Mouse (Mus musculus) erythroblast, embryonic 14.5 days (primary cell): ENCODE results near the gene Ube2g1. TPM values are rescaled to one million over a fixed set of nuclear protein-coding genes. Genes with fewer than 3 reads are reported as not detected.
"Not testable (repeated sequence)": the region's sequence is repeated elsewhere in the genome, so short reads cannot be mapped to it uniquely, and the experiment has no call there.

Source experiments
- H3K27me3 ChIP-seq: 2 replicates; pipeline ENCODE4 v1.6.1; 2012; ENCODE audit warnings: inconsistent platforms; ENCODE audit not compliant: control insufficient read depth
- H3K36me3 ChIP-seq: 2 replicates; pipeline ENCODE4 v1.6.1; 2012; ENCODE audit warnings: mild to moderate bottlenecking, inconsistent platforms; ENCODE audit not compliant: control insufficient read depth
- H3K4me1 ChIP-seq: 2 replicates; pipeline ENCODE4 v1.6.1; 2012; ENCODE audit warnings: inconsistent platforms; ENCODE audit not compliant: control insufficient read depth
- H3K4me3 ChIP-seq: replicated peaks from 2 replicates; pipeline ENCODE3; 2012; ENCODE audit warnings: moderate library complexity, mild to moderate bottlenecking, inconsistent platforms
- H3K9me3 ChIP-seq: 2 replicates; pipeline ENCODE4 v1.6.1; 2012; ENCODE audit warnings: low read length, inconsistent platforms, mixed read lengths; ENCODE audit not compliant: control insufficient read depth
- GATA1 ChIP-seq: IDR thresholded peaks from 2 replicates; pipeline ENCODE4 v1.6.1; 2012; ENCODE audit warnings: low read length, inconsistent platforms, mixed read lengths
- TAL1 ChIP-seq: IDR thresholded peaks from 3 replicates; pipeline ENCODE4 v1.6.1; 2012; ENCODE audit warnings: low read length, inconsistent platforms, mixed read lengths
- polyA plus RNA-seq: library from polyadenylated mRNA; stranded (reverse); fragments of >175 nt; gene quantifications from 2 replicates; pipeline ENCODE4 v1.2.3, GENCODE M21; 2012

Gene Ube2g1
- polyA plus RNA-seq, 1 experiment, result 1.4 TPM

DNA sequence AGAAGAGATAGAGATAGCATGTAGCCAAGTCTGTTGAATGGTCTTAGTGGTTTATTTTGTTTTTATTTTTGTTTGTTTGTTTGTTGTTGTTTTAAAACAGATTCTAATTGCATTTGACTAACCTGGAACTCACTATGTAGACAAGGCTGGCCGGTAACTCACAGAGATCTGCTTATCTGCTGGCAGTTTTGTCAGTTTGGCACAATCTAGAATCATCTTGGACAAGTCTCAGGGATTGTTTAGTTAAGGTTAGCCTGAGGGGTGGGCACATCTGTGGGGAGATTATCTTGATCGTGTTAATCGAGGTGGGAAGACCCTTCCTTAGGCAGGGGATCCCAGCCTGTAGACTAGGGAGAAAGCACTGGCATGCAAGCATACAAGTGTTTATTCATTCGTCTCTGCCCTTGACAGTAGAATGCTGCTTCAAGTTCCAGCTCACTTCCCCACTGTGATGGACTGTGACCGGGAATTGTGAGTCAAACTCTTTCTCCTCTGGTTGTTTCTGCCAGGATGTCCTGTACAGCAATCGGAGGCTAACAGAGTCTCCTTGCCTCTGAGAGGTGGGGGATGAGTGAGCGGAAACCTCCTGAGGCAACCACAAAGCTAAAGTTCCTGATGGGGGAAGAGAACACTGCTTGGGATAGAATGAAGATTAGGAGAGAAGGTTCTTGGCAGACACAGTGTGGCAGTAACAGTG, 19.4 kb upstream of the Ube2g1 start:
- no peak overlapping the region for H3K4me3 ChIP-seq
- TF ChIP-seq TAL1 (no peak), GATA1 (no peak)
- H3K27me3 ChIP-seq, result no peaks in the 10 kb centered on the region
- H3K9me3 ChIP-seq, result no peaks in the 10 kb centered on the region
- H3K4me1 ChIP-seq, result peaks cover 7% of the 10 kb centered on the region
- no peaks in the 10 kb centered on the region for H3K36me3 ChIP-seq

DNA sequence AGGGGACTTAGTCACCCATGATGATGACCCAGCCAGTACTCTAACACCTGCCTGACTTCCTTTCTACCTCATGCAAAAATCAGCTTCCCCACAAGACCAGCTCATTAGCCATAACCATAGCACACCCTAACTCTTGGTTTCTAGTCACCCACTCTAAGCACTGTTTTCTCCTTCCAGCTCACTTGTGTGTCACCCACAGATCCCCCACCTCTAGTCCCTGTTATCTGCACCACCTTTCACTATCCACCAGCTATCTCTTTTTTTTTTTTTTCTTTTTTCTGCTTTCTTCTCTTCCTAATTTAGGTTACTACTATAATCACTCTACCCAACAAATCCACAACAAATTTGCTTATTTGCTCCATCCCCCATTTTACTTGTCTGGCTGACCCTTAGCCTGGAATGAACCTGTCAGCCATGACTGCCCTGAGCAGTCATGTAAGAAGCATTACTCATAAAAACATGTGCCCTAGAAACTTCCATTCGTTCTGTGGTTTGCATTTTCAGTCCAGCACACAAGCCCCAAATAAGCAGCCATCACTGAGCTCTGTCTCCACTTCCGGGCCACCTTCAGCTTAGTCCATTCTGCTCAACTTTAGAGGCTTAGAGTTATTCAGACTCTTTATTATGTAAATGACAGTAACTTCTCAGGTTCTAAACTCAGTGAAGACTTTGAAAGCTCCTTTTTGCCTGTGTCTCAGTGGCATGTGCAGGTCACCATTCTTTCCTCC, 11.9 kb upstream of the Ube2g1 start:
- TF ChIP-seq TAL1, result no peak
- no peak for TF ChIP-seq GATA1
- Histone ChIP-seq H3K4me3 (no peak overlapping the region), H3K9me3 (no peaks in the 10 kb centered on the region), H3K27me3 (peaks cover 5% of the 10 kb centered on the region), H3K4me1 (no peaks in the 10 kb centered on the region), H3K36me3 (no peaks in the 10 kb centered on the region)

DNA sequence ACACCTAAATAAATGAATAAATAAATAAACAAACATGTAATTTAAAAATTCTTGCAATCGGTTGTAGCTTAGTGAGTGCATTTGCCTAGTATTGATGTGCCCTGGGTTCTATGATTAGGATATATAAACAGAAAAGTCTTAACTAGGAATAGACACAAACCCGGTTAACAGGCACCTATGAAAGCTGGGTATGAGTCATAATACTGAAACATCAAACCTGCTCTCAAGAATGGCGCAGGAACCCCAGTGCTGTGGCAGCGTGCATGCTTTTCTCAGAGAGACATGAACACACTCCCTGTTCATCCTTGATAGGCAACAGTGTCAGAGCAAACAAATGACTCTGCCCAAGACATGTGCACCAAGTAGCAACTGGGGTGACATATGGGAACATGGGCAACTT, 9.3 kb upstream of the Ube2g1 start:
- H3K9me3 ChIP-seq, result no peaks in the 10 kb centered on the region
- H3K4me1 ChIP-seq, result no peaks in the 10 kb centered on the region; the same call in none of the 2 replicates
- H3K4me3 ChIP-seq, result no peak overlapping the region
- H3K27me3 ChIP-seq, result peaks cover 5% of the 10 kb centered on the region
- H3K36me3 ChIP-seq, result no peaks in the 10 kb centered on the region
- TF ChIP-seq GATA1 (no peak), TAL1 (no peak)

- peak overlapping the region; percentile 96 for H3K4me3 ChIP-seq
- TF ChIP-seq GATA1 (no peak), TAL1 (no peak)
- H3K9me3 ChIP-seq, result no peaks in the 10 kb centered on the region
Observed at GRCm38 (mm10) chr11:72607469-72608070, 487 bp downstream of the Ube2g1 start.

GRCm38 (mm10) chr11:72608071-72608679, 1.1 kb downstream of the Ube2g1 start:
- peak overlapping the region; percentile 96 for H3K4me3 ChIP-seq
- H3K27me3 ChIP-seq, result no peaks in the 10 kb centered on the region
- TF ChIP-seq GATA1 (no peak), TAL1 (no peak)

More at GRCm38 (mm10) chr11:72607469-72608070, 487 bp downstream of the Ube2g1 start:
- H3K36me3 ChIP-seq, result no peaks in the 10 kb centered on the region
- no peaks in the 10 kb centered on the region for H3K27me3 ChIP-seq
- H3K4me1 ChIP-seq, result peaks cover 24% of the 10 kb centered on the region

GRCm38 (mm10) chr11:72609242-72609641, 2.2 kb downstream of the Ube2g1 start:
- Histone ChIP-seq H3K27me3 (no peaks in the 10 kb centered on the region), H3K4me1 (peaks cover 24% of the 10 kb centered on the region), H3K9me3 (no peaks in the 10 kb centered on the region), H3K36me3 (no peaks in the 10 kb centered on the region), H3K4me3 (peak overlapping the region; percentile 16)
- TF ChIP-seq TAL1 (no peak), GATA1 (no peak)

More at GRCm38 (mm10) chr11:72608071-72608679, 1.1 kb downstream of the Ube2g1 start:
- Histone ChIP-seq H3K36me3 (no peaks in the 10 kb centered on the region), H3K4me1 (peaks cover 24% of the 10 kb centered on the region), H3K9me3 (no peaks in the 10 kb centered on the region)

DNA sequence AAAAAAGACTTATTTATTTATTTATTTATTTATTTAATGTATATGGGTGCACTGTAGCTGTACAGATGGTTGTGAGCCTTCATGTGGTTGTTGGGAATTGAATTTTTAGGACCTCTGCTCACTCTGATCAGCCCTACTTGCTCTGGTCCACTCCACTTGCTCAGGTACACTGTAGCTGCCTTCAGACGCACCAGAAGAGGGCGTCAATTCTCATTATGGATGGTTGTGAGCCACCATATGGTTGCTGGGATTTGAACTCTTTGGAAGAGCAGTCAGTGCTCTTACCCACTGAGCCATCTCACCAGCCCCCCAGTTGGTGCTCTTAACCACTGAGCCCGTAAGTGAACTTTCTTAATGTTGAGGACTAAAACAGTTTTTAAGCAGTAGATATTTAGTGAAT, 7.3 kb downstream of the Ube2g1 start:
- H3K27me3 ChIP-seq, H3K4me3 ChIP-seq, H3K9me3 ChIP-seq, H3K4me1 ChIP-seq, H3K36me3 ChIP-seq: not testable (repeated sequence)

DNA sequence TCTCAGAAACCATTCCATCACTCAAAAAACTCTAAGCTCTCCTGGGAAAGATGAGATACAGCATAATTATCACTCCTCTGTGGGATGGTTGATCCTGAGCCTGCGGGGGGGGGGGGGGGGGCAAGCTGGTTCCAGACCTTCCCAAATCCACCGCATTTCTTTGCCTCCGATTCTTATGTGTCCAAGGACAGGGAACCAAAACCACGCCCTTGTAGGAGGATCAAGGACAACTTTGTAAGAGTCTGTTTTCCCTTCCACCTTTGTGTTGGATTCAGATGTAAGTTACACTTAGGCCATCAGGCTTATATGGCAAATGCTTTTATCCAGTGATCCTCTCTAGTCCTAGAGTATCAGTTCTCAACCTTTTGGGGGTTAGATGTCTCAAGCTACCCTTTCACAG, 8.8 kb downstream of the Ube2g1 start:
- Histone ChIP-seq H3K27me3 (no peaks in the 10 kb centered on the region), H3K9me3 (no peaks in the 10 kb centered on the region), H3K4me1 (no peaks in the 10 kb centered on the region; the same call in 1 of the 2 replicates), H3K4me3 (no peak overlapping the region), H3K36me3 (peaks cover 4% of the 10 kb centered on the region; the same call in 1 of the 2 replicates)
- TF ChIP-seq GATA1, result no peak
- no peak for TF ChIP-seq TAL1

DNA sequence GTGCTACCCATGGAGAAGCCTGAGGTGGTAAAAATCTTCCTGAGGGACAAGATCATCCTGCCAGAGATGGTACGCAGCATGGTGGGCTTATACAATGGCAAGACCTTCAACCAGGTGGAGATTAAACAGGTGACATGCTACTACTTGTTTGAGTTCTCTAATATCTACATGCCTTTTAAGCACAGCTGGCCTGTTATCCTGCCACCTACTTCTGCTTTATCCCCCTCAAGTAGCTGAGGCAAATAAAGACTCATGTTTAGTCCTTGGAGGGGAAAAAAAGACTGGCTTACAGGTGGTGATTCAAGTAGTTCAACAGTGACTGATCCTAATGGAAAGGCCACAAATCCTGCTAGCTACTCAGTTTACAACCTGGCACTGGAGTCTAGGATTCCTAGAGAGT, 11.4 kb downstream of the Ube2g1 start:
- Histone ChIP-seq H3K9me3 (no peaks in the 10 kb centered on the region), H3K4me3 (no peak overlapping the region), H3K27me3 (no peaks in the 10 kb centered on the region), H3K4me1 (no peaks in the 10 kb centered on the region), H3K36me3 (peaks cover 4% of the 10 kb centered on the region; the same call in 1 of the 2 replicates)
- no peak for TF ChIP-seq GATA1
- TF ChIP-seq TAL1, result no peak
